In genomic region chr14:52244041-52244689, GRCm38 (mm10) we compare ENCODE assay signal across 8 mouse cellular contexts. TPM values are rescaled to one million over a fixed set of nuclear protein-coding genes. Genes with fewer than 3 reads are reported as not detected.
DNase-seq lines count a peak whose midpoint lies in the region; ATAC-seq lines count a peak whose summit lies in the region.

No protein-coding gene starts in this region.

- H3K36me3 ChIP-seq in hindbrain, embryonic 15.5 days: no peaks in the 10 kb centered on the region

- peak; percentile 100 for ATAC-seq in hindbrain, embryonic 15.5 days (ENCODE audit: low FRiP score, low read depth)

- peak overlapping the region; percentile 84 for H3K4me3 ChIP-seq in hindbrain, embryonic 15.5 days

- H3K4me1 ChIP-seq in hindbrain, embryonic 15.5 days (replicated peaks): peaks cover 18% of the 10 kb centered on the region

- 1% methylated on average over 32 of the region's 32 CpGs for WGBS in hindbrain, embryonic 15.5 days

- H3K27ac ChIP-seq in hindbrain, embryonic 15.5 days (replicated peaks): peak overlapping the region; percentile 76

- peak overlapping the region; percentile 83 for H3K9ac ChIP-seq in hindbrain, embryonic 15.5 days

- DNase-seq in T-cell, adult 2 months (ENCODE audit: low spot score): peak; percentile 98
- DNase-seq in cerebellum, postnatal 36 days: peak; percentile 99
- DNase-seq in frontal cortex, postnatal 36 days (ENCODE audit: low spot score in 2 of 2): peak; percentile 99
- peak; percentile 97 for DNase-seq in left cerebral cortex, adult 11 months (ENCODE audit: low spot score)
- DNase-seq in lung, postnatal 4 days: peak; percentile 98 to 100
- peak; percentile 100 for DNase-seq in retina, postnatal 7 days (ENCODE audit: low read depth, low spot score)
- DNase-seq in urinary bladder, adult 2 months (ENCODE audit: low spot score): peak; percentile 95

- no peaks in the 10 kb centered on the region for H3K27me3 ChIP-seq in hindbrain, embryonic 15.5 days

- no peaks in the 10 kb centered on the region for H3K9me3 ChIP-seq in hindbrain, embryonic 15.5 days

- peak overlapping the region; percentile 82 for H3K4me2 ChIP-seq in hindbrain, embryonic 15.5 days

RNA-seq across cellular contexts. Expression of gene Chd8, which starts 13.4 kb away (rescaled TPM):
- polyA plus RNA-seq in hindbrain, embryonic 15.5 days (2015; fragmentation: Nextera tagmentation; extraction: Ambion mirVana): 36.4 and 38.7 TPM in 2 replicates
- 47.8 and 51.2 TPM in 2 replicates for polyA plus RNA-seq in urinary bladder, adult 2 months (2012; rRNA removed)

RNA-seq across cellular contexts. Expression of gene Tox4, which starts 34.8 kb away (rescaled TPM):
- polyA plus RNA-seq in hindbrain, embryonic 15.5 days (2015; fragmentation: Nextera tagmentation; extraction: Ambion mirVana): 52.2 and 54.0 TPM in 2 replicates
- 27.8 and 29.3 TPM in 2 replicates for polyA plus RNA-seq in urinary bladder, adult 2 months (2012; rRNA removed)

RNA-seq across cellular contexts. Expression of gene Rab2b, which starts 35.2 kb away (rescaled TPM):
- 54.5 and 59.0 TPM in 2 replicates for polyA plus RNA-seq in hindbrain, embryonic 15.5 days (2015; fragmentation: Nextera tagmentation; extraction: Ambion mirVana)
- polyA plus RNA-seq in urinary bladder, adult 2 months (2012; rRNA removed): 17.5 and 18.1 TPM in 2 replicates

RNA-seq across cellular contexts. Expression of gene Supt16, which starts 46.9 kb away (rescaled TPM):
- 36.0 and 45.1 TPM in 2 replicates for polyA plus RNA-seq in hindbrain, embryonic 15.5 days (2015; fragmentation: Nextera tagmentation; extraction: Ambion mirVana)
- 20.3 and 26.8 TPM in 2 replicates for polyA plus RNA-seq in urinary bladder, adult 2 months (2012; rRNA removed)

Comparison
In these comparisons a context has a peak if more than half of its experiments do, and no peak if none do; other contexts are left out.
1. Peak in every context shown above with its lines: DNase-seq, ATAC-seq, H3K4me3 ChIP-seq and H3K27ac ChIP-seq.